Mouse (Mus musculus) liver, adult 2 months (tissue): ENCODE measurements around the gene Chst8.

Source experiments
- CTCF ChIP-seq: fragments of 200-500 bp; IDR thresholded peaks from 2 replicates; pipeline ENCODE4 v1.5.1; 2011; ENCODE audit warnings: low read depth, low read length, control low read depth
- POLR2A ChIP-seq: fragments of 200-500 bp; IDR thresholded peaks from 2 replicates; pipeline ENCODE4 v1.6.1; 2011; ENCODE audit warnings: low read length, control low read depth; ENCODE audit not compliant: insufficient read depth; ENCODE audit errors: extremely low read depth

- no peak for TF ChIP-seq CTCF
- no peak for TF ChIP-seq POLR2A
Observed at GRCm38 (mm10) chr7:34798039-34798438, 14.5 kb downstream of the Chst8 start.
